Mouse (Mus musculus): ENCODE measurements around the gene Irx2. TPM values are rescaled to one million over a fixed set of nuclear protein-coding genes. Genes with fewer than 3 reads are reported as not detected.

The Irx2 gene
- 1 to 10 TPM in 1 of 2 experiments, under 1 TPM in 1; 0.37 to 1.0 TPM for total RNA-seq (2021)
- long read RNA-seq, experiment 1 = 0 reads
- long read RNA-seq, experiment 2 = 0 reads

DNA sequence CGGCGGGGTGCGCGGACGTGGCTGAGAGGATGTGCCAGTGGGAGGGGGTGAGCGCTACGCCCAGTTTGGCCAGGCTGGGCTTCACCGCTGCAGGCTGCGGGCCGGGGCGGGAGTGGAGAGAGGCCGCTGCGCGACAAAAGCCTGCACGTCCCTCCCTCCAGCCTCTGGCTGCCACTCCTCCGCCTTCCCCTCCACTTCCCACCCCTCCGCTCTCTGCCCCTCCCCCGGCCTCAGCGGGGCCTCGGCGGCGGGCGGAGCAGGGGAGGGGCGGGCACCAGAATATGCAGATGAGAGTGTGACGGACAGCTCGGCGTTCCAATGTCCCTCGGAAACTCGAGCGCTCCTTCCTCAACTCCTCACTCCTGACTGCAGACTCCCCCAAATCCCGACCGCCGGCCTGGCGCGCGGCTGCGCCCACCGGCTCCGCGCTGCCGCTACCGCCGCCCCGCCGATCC, at the start of gene Irx2:
TSS of gene Irx2 (plus strand) at position 359 of the 455 bp plus-strand sequence.
- DNase-seq (ENCODE audit: low spot score in 2 of 2) = no peak

DNA sequence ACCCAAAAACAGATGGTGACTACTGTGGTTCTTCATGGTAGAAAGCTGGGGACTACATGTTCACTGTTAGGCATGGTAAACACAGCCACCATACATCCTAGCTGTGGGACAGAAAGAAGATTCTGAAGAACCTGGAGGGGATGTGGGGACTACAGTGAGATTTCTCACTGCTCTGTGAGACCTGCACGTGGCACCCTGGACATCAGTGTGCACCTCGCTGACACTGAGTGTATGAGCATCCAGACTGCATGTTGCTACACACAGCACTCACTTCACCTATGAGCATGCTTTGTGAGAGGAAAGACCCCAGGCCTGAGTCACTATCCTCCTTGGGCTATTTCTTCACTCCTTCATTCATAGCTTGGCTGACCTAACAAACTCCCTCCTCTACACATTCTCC, 47.3 kb upstream of the Irx2 start:
- DNase-seq (ENCODE audit: low spot score in 2 of 2) = no peak

DNA sequence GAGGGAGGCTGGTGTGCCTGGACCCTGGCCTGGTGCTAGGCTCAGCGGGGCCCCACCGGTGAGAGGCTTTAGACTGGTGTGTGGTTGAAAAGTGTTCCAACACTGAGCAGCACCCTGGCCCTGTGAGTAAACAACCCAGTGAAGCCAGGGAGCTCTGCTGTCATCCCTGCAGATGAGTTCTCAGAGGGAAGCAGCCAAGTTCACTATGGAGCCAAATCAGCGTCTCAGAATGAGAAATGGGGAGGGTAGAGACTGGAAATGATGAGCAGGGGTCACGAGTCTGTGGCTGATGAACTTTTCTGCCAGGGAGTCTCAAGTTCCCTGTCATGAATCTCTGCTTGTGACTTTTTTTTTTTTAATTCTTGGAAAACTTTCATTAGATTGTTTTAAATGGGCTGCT, 36.1 kb upstream of the Irx2 start:
- no peak for DNase-seq (ENCODE audit: low spot score in 2 of 2)

DNA sequence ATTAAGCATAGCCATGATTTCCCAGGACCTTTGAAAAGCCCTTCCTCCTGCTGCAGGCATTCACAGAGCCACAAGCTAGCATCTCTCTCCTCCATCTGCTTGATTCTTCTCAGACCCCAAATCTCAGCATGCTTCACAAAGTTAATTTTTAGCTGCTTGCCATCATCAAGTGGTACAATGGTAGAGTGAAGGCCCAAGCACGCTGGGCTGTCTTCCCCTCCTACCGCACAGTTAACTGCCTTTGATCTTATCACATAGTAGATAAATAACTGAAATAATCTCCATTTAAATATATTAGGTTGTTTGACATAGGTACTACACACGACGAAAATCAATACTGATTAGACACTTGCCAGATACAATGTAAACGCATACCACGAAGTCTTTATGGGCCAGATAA, 35.3 kb upstream of the Irx2 start:
- no peak for DNase-seq (ENCODE audit: low spot score in 2 of 2)

DNA sequence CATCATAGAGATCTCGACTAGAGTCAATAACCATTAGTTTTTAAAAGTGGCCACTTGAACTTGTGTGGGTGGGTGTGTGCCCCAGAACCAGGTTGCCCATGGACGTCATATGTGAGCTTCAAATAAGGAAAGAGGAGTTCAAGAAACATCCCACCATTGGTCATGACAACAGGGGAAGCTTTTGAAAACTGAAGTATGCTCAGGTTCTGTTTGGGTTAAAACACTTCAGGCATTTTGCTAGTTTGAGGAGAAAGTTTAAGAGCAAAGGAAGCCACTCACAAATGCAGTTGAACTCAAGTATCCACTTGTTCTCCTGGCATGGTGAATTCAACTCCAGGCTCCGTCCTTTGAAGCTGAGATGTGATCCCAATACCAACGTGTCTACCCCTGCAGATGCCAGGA, 34.9 kb upstream of the Irx2 start:
- DNase-seq (ENCODE audit: low spot score in 2 of 2) = no peak

DNA sequence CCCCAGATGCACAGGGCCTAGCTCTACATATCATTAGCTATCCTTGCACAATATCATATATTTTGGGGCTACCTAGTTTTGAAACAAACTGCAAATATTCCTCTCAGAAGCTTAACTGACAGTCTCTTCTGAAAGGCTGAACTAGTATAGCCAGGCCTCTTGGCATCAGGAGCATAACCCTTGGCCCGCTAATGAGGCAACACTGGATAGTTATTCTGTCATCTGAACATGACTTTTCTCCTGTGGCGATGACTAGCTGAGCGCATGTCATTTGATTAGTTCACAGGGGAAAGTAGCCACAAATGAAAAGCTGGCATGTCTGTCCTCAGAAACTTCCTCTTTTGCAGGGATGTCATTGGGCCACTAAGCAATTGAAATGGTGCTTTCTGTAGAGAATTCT, 29.4 kb upstream of the Irx2 start:
- no peak for DNase-seq (ENCODE audit: low spot score in 2 of 2)

DNA sequence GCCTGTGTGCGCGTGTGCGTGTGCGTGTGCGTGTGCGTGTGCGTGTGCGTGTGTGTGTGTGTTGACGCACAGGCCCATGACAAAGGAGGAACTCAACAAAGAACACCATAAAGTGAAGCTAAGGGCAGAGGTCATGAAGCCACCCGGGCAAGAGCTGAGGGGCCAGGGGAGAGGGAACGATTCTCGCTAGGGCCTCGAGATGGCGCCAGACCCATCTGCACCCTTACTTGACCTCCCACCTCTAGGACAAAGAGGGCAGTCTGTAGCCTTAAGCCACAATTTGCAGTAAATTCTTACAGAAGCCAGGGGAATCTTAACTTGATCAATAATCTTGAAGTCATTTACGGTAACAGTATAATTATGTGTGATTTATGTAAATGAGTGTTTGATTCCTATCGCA, 19.9 kb upstream of the Irx2 start:
- no peak for DNase-seq (ENCODE audit: low spot score in 2 of 2)

DNA sequence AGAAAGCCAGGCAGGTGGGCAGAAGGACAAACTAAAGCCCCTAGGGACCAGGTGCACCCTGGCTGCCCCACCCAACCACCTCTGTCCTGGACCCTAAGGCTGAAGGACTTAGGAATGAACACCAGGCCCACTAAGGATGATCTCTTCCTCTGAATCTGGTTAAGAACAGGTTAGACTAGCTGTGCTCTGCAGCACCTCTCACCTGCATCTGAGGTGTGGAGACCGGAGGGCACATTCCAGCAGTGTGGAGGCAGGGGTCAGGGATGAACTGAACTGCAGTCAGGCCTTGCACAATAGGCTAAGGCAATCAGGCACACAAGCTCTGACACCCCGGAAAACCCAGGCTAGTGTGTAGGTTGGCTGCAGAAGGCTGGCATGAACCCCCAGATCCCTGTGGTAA, 18.3 kb upstream of the Irx2 start:
- DNase-seq (ENCODE audit: low spot score in 2 of 2) = no peak

DNA sequence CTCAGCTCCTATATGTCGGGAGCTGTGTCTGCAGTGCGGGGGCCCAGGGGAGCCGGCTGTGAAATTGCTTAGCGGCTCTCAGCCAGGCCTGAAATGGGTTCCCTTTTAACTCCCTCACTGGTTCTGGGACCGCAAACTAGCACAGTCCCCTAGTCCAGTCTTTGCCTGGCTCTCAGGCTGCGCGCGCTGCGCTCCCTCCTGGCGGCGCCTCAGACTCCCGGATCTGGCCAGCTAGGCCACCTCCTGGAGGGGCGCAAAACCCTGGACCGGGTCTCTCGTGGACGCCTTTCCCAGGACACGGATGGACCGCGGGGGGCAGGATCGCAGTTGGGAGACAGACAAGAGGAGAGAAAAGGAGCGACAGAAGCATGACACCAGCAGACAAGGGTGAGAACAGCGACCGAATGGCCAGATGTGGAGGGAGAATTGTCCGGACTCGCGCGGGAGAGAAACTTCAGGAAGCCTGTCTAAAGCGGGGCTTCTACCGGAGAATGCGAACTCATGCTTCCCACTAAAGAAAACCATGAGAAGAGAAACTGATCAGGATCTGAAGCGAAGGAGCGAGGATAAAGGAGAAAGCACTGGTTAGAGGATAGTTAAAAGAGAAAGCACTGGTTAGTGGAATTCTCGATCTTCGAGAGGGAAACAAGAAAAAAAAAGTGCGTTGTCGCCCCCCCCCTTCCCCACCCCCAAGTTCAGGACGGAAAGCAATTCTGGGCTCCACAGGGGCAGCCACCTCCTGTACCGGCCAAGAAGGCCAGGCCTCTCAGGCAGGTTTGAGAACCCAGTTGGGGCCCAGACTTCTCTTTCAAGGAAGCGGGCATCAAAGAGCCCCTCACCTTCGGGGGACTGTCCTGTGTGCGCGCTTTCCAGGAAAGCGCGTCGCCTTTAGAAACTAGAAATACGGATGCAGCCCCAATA, 4.4 kb upstream of the Irx2 start:
- no peak for DNase-seq (ENCODE audit: low spot score in 2 of 2)

DNA sequence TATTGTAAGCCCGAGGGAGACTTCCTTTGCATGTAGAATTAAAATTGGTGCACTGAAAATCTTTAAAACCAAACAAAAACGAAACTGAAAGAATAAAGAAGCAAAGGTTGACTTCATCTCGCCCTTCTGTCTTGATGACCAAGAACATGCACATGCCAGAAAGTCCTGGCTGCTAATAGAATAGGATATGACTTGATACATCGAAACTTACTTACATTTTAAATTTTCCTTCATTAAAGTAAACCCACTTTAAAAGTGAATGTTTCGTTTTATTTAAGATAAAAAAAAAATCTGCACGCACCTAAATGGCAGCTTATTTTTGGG, 3.8 kb upstream of the Irx2 start:
- DNase-seq (ENCODE audit: low spot score in 2 of 2) = no peak

DNA sequence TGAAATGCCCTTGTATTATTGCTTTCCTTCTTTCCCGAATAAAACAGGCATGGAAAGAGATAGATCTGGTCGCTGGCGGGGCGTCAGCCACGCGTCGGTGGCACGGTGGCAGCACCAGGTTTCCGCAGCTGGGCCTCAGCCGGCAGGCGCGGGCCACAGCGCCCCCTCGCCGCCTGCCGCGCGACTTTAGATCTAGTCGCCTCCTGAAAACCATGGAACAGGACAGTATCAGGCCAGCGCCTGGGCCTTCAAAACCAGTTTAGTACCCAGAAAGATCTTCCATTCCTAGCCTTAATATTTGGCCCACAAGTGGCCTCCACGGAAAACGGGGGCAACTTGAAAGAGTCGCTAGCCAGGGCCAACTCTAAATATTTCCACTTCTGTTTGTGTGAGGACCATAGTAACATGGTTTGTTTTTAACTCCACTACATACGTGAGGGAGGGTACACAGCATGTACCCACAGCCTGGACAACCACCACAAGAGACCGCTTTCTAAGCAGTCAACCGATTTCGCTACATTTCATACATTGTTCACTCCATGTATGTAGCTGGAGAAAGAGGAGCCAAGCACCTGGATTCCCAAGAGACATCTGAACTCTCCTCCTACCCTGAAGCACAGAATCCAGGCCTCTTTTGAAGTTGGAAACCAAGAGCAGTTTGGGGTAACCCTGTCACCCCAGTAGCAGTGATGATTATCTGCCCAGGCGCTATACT, 3.2 kb upstream of the Irx2 start:
- DNase-seq (ENCODE audit: low spot score in 2 of 2) = no peak

DNA sequence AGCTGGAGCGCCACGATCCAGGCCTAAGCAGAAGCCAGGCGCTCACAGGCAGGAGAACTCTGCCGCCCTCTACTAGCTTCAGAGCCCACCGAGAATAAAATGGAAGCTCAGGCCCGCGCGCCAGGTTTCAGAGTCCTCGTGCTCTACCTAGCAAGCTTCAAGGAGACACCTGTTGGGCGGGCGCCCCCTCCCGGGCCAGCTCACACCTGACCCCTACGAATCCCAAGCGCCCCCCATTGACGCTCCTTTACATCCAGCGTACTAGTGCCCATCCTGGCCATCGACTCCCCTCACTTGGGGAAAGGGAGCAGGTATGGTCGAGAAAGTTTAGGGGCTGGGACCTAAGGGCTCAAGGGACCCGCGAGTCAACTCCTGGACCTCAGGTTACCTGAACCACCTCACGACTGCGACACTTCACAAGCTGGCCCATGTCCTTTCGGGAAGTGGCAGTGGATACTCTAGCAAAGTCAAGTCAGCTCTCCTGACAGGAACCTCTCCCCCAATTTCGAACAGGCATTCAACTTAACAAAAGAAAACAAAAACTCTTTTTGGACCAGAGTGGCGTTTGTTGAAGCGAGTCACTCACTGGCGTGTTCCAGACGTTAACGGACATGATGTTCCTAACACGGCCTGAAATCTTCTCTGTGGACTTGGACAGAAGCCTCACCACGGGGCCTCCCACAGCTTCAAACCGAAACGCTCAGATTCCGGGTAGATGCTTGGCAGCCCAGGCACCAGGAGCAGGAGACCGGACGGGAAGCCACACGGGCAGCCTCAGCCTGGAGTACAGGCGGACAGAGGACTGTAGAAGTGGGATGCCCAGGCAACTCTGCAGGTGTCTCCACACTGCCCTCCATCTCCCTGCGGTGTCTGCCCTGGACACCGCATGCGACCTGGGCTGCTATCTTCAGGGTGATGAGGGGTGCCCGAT, 964 bp upstream of the Irx2 start:
- no peak for DNase-seq (ENCODE audit: low spot score in 2 of 2)

DNA sequence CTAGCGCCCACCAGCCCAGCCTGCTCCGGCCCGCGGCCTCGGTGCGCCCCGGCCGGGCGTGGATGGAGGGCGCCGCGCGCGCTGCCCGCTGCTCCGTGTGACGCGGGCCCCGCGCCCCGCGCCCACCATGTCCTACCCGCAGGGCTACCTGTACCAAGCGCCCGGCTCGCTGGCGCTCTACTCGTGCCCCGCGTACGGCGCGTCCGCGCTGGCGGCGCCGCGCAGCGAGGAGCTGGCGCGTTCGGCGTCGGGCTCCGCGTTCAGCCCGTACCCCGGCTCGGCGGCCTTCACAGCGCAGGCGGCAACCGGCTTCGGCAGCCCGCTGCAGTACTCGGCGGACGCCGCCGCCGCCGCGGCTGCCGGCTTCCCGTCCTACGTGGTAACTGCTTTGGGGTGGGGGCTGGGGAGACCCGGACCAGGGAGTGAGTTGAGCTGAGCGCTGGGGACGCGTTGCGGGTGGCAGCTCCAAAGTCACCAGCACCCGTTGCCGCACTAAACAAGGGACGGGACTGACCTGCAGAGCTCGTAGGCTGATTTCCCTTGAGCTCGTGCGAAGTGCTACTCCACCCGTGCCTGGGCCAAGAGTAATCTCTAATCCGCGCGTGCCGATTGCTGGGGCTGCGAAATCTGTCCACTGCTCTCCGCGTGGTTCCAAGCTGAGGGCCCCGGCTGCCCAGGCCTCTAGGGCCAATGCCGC, 463 bp downstream of the Irx2 start:
- DNase-seq (ENCODE audit: low spot score in 2 of 2) = no peak

DNA sequence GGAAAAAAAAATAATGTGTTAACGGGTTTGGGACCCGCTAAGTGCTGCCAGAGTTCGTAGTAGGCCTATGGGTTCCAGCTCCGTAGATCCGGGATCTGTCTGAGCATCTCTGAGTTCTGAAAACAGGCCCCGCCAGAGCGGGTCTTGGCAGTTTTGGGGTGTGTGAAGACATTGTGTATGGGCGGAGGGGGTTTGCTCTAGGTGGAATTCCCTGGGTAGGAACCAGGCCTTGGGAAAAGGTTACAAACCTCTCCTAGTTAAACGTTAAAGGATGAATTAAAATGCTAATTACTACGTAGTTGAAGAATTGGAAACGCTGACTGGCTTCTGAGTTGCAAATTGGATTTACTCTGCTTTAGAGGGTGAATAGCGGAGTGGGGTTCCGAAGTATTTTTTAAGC, 1.2 kb downstream of the Irx2 start:
- DNase-seq (ENCODE audit: low spot score in 2 of 2) = no peak

DNA sequence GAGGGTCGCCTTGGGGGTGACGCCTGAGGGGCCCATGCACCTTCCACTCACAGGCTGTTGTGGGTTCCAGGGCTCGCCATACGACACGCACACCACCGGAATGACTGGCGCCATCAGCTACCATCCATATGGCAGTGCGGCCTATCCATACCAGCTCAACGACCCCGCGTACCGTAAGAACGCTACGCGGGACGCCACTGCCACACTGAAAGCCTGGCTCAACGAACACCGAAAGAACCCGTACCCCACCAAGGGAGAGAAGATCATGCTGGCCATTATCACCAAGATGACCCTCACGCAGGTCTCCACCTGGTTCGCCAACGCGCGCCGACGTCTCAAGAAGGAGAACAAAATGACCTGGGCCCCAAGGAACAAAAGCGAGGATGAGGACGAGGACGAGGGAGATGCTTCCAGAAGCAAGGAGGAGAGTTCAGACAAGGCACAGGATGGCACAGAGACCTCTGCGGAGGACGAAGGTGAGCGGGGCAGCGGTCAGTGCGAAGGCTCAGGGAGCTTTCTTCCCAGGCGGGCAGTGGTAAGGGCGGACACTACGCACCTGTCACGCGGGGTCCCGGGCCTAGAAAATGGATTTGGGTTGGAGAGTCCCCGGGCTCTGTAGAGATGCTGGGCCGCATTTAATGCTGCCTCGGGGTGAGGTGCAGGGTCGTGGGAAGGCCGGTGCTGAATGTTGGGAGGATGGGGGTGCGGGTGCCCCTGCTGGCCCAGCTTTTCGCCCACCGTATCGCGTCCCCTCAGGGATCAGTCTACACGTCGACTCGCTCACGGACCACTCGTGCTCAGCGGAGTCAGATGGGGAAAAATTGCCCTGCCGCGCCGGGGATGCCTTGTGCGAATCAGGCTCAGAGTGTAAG, 2.1 kb downstream of the Irx2 start:
- DNase-seq (ENCODE audit: low spot score in 2 of 2) = no peak

DNA sequence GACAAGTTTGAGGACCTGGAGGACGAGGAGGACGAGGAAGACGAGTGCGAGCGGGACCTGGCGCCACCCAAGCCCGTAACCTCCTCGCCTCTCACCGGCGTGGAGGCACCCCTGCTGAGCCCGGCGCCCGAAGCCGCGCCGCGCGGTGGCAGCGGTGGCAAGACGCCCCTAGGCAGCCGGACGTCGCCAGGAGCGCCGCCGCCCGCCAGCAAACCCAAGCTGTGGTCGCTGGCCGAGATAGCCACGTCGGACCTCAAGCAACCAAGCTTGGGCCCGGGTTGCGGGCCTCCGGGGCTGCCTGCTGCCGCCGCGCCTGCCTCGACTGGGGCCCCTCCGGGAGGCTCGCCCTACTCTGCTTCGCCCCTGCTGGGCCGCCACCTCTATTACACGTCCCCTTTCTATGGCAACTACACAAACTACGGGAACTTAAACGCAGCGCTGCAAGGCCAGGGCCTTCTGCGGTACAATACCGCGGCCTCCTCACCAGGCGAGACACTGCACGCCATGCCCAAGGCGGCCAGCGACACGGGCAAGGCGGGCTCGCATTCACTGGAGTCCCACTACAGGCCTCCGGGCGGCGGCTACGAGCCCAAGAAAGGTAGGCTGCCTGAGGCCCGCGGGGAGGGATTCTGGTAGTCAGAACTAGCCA, 2.9 kb downstream of the Irx2 start:
- no peak for DNase-seq (ENCODE audit: low spot score in 2 of 2)

DNA sequence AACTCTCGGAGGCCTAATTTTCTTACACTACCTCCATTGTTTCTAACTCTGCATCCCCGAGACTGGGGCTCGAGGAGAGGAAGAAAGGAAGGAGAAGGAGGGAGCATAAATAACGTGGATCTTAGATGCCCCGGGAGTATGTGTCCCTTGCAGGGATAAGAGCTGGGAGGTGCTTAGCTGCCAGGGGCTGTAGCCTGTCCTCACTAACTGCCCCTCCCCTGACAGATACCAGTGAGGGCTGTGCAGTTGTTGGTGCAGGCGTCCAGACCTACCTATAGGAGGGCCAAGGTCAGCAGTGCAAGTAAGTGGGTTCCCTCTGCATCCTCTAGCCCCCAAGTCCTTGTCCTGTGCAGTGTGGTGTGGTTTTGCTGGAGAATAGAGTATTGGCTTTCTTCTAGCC, 3.7 kb downstream of the Irx2 start:
- no peak for DNase-seq (ENCODE audit: low spot score in 2 of 2)

DNA sequence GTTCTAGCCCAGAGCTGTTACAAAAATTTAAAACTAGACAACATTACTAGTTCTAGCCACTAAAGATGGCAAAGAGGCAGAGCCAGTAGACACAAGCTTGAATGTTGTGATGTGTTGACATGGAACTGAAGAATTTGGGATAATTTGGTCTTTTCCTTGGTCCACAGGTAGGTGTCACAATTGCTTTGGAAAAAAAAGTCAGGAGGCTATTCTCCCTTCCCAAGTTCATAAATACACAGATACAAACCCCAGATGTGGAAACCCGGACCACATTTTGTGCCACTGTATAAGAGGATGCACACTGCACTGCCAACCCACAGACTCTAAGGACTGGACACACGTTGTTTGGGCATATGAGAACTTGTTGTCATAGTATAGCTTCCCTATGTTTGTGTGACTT, 4.5 kb downstream of the Irx2 start:
- DNase-seq (ENCODE audit: low spot score in 2 of 2) = no peak

DNA sequence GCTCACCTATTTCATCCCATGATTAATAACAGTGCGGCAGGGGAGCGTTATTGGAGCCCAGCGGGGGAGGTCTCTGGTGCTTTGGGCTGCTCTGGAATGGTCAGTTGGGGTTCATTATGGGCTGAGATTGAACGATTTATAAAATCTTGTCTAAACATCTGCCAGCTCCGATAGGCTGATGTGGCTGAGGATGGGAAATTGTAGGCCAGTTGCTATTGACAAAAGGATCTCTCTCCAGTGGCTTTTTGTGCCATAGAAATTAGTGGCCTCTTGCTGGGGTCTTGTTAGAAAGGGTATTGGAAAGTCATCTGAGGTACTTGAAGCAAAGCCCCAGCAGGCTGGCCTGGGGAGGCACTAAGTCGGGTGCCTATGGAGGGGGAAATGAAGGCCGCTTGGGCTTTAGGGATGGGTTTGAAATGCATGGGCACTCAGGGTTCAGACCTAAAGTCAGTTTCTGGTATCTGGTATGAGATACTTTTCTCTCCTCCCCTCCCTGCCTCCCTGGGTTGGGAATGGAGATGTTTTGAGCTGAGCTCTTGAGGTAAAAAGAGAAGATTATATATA, 6.2 kb downstream of the Irx2 start:
- DNase-seq (ENCODE audit: low spot score in 2 of 2) = no peak
